Mouse (Mus musculus): Measurements from ENCODE around the gene Gm20422. TPM values are rescaled to one million over a fixed set of nuclear protein-coding genes. Genes with fewer than 3 reads are reported as not detected.

Gene Gm20422
- polyA plus RNA-seq, 1 experiment from 2014 or later = 1.2 TPM

- Histone ChIP-seq H3K4me1 (peaks cover 15% of the 10 kb centered on the region), H3K36me3 (replicated peaks) (peaks cover 89% of the 10 kb centered on the region), H3K4me3 (no peak overlapping the region), H3K27ac (replicated peaks) (no peak overlapping the region), H3K27me3 (replicated peaks; ENCODE audit: low read depth, poor library complexity, severe bottlenecking) (no peaks in the 10 kb centered on the region), H3K9me3 (no peaks in the 10 kb centered on the region)
- DNase-seq (ENCODE audit: low spot score) = no peak
- 93% methylated on average over 6 of the region's 6 CpGs for WGBS
These were observed 29.9 kb upstream of the Gm20422 start for GRCm38 (mm10) chr8:69804537-69804936.

DNA sequence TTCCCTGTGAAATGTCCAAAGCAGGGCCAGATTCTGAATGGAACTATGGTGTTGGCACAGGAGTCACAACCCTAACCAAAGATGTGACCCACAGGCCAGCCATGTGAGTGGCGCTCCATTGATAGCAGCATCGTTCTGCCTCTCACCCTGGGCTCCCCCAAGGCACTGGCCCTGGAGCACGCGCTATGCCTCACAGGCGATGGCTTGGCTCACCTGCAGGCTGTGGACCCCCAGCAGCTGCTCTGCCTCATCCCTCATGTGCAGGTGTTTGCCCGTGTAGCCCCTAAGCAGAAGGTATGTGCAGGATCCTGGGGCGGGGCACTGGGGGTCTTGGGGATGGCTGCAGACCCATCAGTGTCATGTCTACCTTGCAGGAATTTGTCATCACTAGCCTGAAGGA lies 28.7 kb upstream of the Gm20422 start:
- peaks cover 100% of the 10 kb centered on the region for H3K36me3 ChIP-seq (replicated peaks)
- H3K4me1 ChIP-seq = peaks cover 3% of the 10 kb centered on the region
- no peak overlapping the region for H3K27ac ChIP-seq (replicated peaks)
- no peak for DNase-seq (ENCODE audit: low spot score)
- H3K9me3 ChIP-seq = no peaks in the 10 kb centered on the region
- 97% methylated on average over 7 of the region's 7 CpGs for WGBS
- H3K4me3 ChIP-seq = no peak overlapping the region
- H3K27me3 ChIP-seq (replicated peaks; ENCODE audit: low read depth, poor library complexity, severe bottlenecking) = no peaks in the 10 kb centered on the region

- Histone ChIP-seq H3K36me3 (replicated peaks) (peaks cover 100% of the 10 kb centered on the region), H3K27ac (replicated peaks) (no peak overlapping the region), H3K4me1 (no peaks in the 10 kb centered on the region), H3K27me3 (replicated peaks; ENCODE audit: low read depth, poor library complexity, severe bottlenecking) (no peaks in the 10 kb centered on the region), H3K9me3 (no peaks in the 10 kb centered on the region), H3K4me3 (no peak overlapping the region)
- no peak for DNase-seq (ENCODE audit: low spot score)
These were observed 27.5 kb upstream of the Gm20422 start for GRCm38 (mm10) chr8:69802216-69802615.

DNA sequence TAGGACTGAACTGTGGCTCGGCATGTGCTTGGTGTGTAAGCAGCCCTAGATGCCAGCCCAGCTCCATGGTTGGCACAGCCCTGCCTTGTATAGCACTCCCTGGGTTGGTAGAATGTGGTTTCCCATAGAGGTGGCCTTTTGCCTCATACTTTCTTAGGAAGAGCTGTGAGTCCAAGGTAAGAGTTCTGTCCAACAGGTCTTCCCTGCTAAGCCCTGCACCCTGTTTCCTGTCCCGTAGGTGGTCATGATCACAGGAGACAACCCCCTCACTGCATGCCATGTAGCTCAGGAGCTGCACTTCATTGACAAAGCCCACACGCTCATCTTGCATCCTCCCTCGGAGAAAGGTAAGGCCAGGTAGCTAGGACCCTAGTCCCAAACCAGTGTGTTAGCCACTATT lies 27.1 kb upstream of the Gm20422 start:
- Histone ChIP-seq H3K4me1 (no peaks in the 10 kb centered on the region), H3K27me3 (replicated peaks; ENCODE audit: low read depth, poor library complexity, severe bottlenecking) (no peaks in the 10 kb centered on the region), H3K9me3 (no peaks in the 10 kb centered on the region), H3K36me3 (replicated peaks) (peaks cover 100% of the 10 kb centered on the region), H3K4me3 (no peak overlapping the region), H3K27ac (replicated peaks) (no peak overlapping the region)
- no peak for DNase-seq (ENCODE audit: low spot score)
- WGBS = 90% methylated on average over 4 of the region's 4 CpGs

- Histone ChIP-seq H3K27me3 (replicated peaks; ENCODE audit: low read depth, poor library complexity, severe bottlenecking) (no peaks in the 10 kb centered on the region), H3K27ac (replicated peaks) (no peak overlapping the region), H3K4me1 (no peaks in the 10 kb centered on the region), H3K4me3 (no peak overlapping the region), H3K36me3 (replicated peaks) (peaks cover 100% of the 10 kb centered on the region), H3K9me3 (no peaks in the 10 kb centered on the region)
- WGBS = 92% methylated on average over 5 of the region's 5 CpGs
- no peak for DNase-seq (ENCODE audit: low spot score)
These were observed 25.3 kb upstream of the Gm20422 start for GRCm38 (mm10) chr8:69799946-69800345.

- Histone ChIP-seq H3K36me3 (replicated peaks) (peaks cover 100% of the 10 kb centered on the region), H3K4me3 (no peak overlapping the region), H3K4me1 (no peaks in the 10 kb centered on the region), H3K9me3 (no peaks in the 10 kb centered on the region), H3K27ac (replicated peaks) (no peak overlapping the region), H3K27me3 (replicated peaks; ENCODE audit: low read depth, poor library complexity, severe bottlenecking) (no peaks in the 10 kb centered on the region)
- WGBS = 91% methylated on average over 8 of the region's 8 CpGs
- DNase-seq (ENCODE audit: low spot score) = no peak
These were observed 24.6 kb upstream of the Gm20422 start for GRCm38 (mm10) chr8:69799261-69799660.

DNA sequence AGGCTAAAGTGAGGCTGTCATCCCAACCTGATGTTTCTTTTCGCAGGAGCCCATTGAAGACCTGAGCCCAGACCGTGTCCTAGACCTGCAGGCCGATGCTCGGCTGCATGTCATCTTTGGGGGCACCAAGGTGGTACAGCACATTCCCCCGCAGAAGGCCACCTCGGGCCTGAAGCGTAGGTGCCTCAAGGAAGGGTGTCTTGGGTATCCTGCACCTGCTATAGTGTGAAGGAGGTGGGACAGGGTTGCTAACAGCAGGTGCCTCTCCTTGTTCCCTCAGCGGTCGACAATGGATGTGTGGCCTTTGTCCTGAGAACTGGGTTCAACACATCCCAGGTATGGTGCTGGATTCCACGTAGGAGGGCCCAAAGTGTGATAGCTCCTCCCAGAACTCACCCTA lies 23.0 kb upstream of the Gm20422 start:
- no peaks in the 10 kb centered on the region for H3K27me3 ChIP-seq (replicated peaks; ENCODE audit: low read depth, poor library complexity, severe bottlenecking)
- peaks cover 100% of the 10 kb centered on the region for H3K36me3 ChIP-seq (replicated peaks)
- no peak for DNase-seq (ENCODE audit: low spot score)
- 94% methylated on average over 10 of the region's 10 CpGs for WGBS
- no peak overlapping the region for H3K4me3 ChIP-seq
- H3K4me1 ChIP-seq = peaks cover 7% of the 10 kb centered on the region
- no peaks in the 10 kb centered on the region for H3K9me3 ChIP-seq
- no peak overlapping the region for H3K27ac ChIP-seq (replicated peaks)

DNA sequence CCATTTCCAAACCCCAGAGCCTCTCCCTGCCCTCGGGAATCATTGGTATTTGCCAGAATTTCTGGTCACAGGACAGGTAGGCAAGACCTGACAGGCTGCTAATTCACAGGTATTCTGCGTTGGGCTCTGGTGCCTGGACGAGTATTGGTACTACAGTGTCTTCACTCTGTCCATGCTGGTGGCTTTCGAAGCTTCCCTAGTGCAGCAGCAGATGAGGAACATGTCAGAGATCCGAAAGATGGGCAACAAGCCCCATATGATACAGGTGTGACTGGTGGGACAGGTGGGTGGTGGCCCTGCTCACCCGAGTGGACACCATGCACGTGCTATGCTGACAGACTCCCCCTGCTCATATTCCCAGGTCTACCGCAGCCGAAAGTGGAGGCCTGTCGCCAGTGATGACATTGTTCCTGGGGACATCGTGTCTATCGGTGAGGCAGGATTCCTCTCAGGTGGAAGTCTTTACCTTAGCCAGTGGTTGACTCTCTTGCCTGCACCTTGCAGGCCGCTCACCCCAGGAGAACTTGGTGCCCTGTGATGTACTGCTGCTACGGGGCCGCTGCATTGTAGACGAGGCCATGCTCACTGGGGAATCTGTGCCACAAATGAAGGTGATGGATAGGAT lies 22.1 kb upstream of the Gm20422 start:
- H3K4me3 ChIP-seq = no peak overlapping the region
- no peaks in the 10 kb centered on the region for H3K27me3 ChIP-seq (replicated peaks; ENCODE audit: low read depth, poor library complexity, severe bottlenecking)
- 95% methylated on average over 16 of the region's 16 CpGs for WGBS
- H3K36me3 ChIP-seq (replicated peaks) = peaks cover 93% of the 10 kb centered on the region
- peaks cover 16% of the 10 kb centered on the region for H3K4me1 ChIP-seq
- no peaks in the 10 kb centered on the region for H3K9me3 ChIP-seq
- H3K27ac ChIP-seq (replicated peaks) = no peak overlapping the region
- DNase-seq (ENCODE audit: low spot score) = no peak

DNA sequence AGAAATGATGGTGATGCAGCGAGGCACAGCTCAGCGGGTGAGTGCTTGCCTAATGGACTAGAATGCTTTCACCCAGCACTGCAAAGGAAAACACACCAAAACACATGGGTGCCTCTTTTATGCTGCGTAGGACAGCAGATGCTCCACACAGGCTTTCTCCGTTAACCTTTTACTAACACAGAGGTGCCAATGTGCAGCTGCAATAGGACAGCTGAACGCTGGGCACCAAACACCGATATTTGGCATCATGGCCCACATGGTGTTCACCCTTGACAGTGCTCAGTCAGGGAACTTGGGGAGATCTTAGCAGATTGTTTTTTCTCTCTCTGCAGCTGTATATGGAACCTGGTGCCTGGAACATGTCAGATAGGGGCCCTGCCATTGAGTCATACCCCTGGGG lies 20.2 kb upstream of the Gm20422 start:
- Histone ChIP-seq H3K4me1 (peaks cover 22% of the 10 kb centered on the region), H3K4me3 (no peak overlapping the region), H3K27ac (replicated peaks) (no peak overlapping the region), H3K36me3 (replicated peaks) (peaks cover 74% of the 10 kb centered on the region), H3K27me3 (replicated peaks; ENCODE audit: low read depth, poor library complexity, severe bottlenecking) (no peaks in the 10 kb centered on the region), H3K9me3 (no peaks in the 10 kb centered on the region)
- WGBS = 94% methylated on average over 6 of the region's 6 CpGs
- DNase-seq (ENCODE audit: low spot score) = no peak

- Histone ChIP-seq H3K36me3 (replicated peaks) (peaks cover 66% of the 10 kb centered on the region), H3K4me1 (peaks cover 25% of the 10 kb centered on the region), H3K4me3 (no peak overlapping the region), H3K27me3 (replicated peaks; ENCODE audit: low read depth, poor library complexity, severe bottlenecking) (no peaks in the 10 kb centered on the region), H3K27ac (replicated peaks) (no peak overlapping the region), H3K9me3 (no peaks in the 10 kb centered on the region)
- DNase-seq (ENCODE audit: low spot score) = no peak
- WGBS = 93% methylated on average over 3 of the region's 3 CpGs
These were observed 19.4 kb upstream of the Gm20422 start for GRCm38 (mm10) chr8:69794096-69794495.

DNA sequence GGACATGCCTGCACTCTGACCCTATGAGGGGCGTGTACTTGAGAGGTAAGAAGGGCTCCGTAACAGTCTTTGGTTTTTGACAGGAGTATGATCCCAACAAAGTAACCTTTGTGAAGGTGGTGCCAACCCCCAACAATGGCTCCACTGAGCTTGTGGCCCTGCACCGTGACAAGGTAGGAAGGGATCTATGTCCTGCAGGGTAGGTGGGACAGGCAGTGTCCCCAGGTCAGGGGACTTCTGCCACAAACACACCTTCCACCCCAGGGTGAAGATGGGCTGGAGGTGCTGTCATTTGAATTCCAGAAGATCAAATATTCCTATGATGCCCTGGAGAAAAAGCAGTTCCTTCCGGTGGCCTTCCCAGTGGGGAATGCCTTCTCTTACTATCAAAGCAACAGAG lies 19.0 kb upstream of the Gm20422 start:
- Histone ChIP-seq H3K27ac (replicated peaks) (no peak overlapping the region), H3K9me3 (no peaks in the 10 kb centered on the region), H3K36me3 (replicated peaks) (peaks cover 61% of the 10 kb centered on the region), H3K4me3 (no peak overlapping the region), H3K4me1 (peaks cover 25% of the 10 kb centered on the region), H3K27me3 (replicated peaks; ENCODE audit: low read depth, poor library complexity, severe bottlenecking) (no peaks in the 10 kb centered on the region)
- DNase-seq (ENCODE audit: low spot score) = no peak
- 89% methylated on average over 4 of the region's 4 CpGs for WGBS

- DNase-seq (ENCODE audit: low spot score) = peak; percentile 73
- peak overlapping the region; percentile 96 for H3K27ac ChIP-seq (replicated peaks)
- H3K27me3 ChIP-seq (replicated peaks; ENCODE audit: low read depth, poor library complexity, severe bottlenecking) = no peaks in the 10 kb centered on the region
- H3K4me1 ChIP-seq = peaks cover 25% of the 10 kb centered on the region
- peak overlapping the region; percentile 100 for H3K4me3 ChIP-seq
- WGBS = under 1% methylated on average over 48 of the region's 48 CpGs
- peaks cover 40% of the 10 kb centered on the region for H3K36me3 ChIP-seq (replicated peaks)
- no peaks in the 10 kb centered on the region for H3K9me3 ChIP-seq
These were observed 16.9 kb upstream of the Gm20422 start for GRCm38 (mm10) chr8:69791415-69792068.

GRCm38 (mm10) chr8:69790773-69791367 lies 16.2 kb upstream of the Gm20422 start, which contains the start of the genes Atp13a1 and Zfp866:
Atp13a1 (plus strand) TSS chr8:69791163.
Zfp866 (minus strand) TSS chr8:69791178.
- no peaks in the 10 kb centered on the region for H3K27me3 ChIP-seq (replicated peaks; ENCODE audit: low read depth, poor library complexity, severe bottlenecking)
- no peaks in the 10 kb centered on the region for H3K9me3 ChIP-seq
- WGBS = under 1% methylated on average over 38 of the region's 38 CpGs
- DNase-seq (ENCODE audit: low spot score) = peak; percentile 92
- peaks cover 34% of the 10 kb centered on the region for H3K36me3 ChIP-seq (replicated peaks)
- H3K4me1 ChIP-seq = peaks cover 25% of the 10 kb centered on the region
- peak within 1 kb of the TSS; percentile 96 for H3K27ac ChIP-seq (replicated peaks)
- H3K4me3 ChIP-seq = peak within 1 kb of the TSS; percentile 100

Measured in embryonic facial prominence, embryonic 10.5 days (tissue).